Mouse (Mus musculus): ENCODE data around the gene Spint3. TPM values are rescaled to one million over a fixed set of nuclear protein-coding genes. Genes with fewer than 3 reads are reported as not detected.
"Not testable (repeated sequence)": the region's sequence is repeated elsewhere in the genome, so short reads cannot be mapped to it uniquely, and the experiment has no call there.

The Spint3 gene
- polyA plus RNA-seq, 1 experiment from 2014 or later = not detected

GRCm38 (mm10) chr2:164593494-164593893 is 20.2 kb upstream of the Spint3 start, which contains the start of gene Eppin:
Gene Eppin, minus strand, starts transcription at chr2:164593594.
- 64% methylated on average over 4 of the region's 4 CpGs for WGBS (ENCODE audit: insufficient replicate concordance)
- Histone ChIP-seq H3K9ac (ENCODE audit: low read depth, low read length) (no peak within 1 kb of the TSS), H3K36me3 (ENCODE audit: control insufficient read depth, insufficient read depth, low read length) (no peaks in the 10 kb centered on the region), H3K27me3 (ENCODE audit: control insufficient read depth, insufficient read depth, low read length) (no peaks in the 10 kb centered on the region), H3K4me2 (no peak within 1 kb of the TSS), H3K27ac (ENCODE audit: low read depth, low read length) (no peak within 1 kb of the TSS), H3K4me3 (ENCODE audit: low read depth, low read length) (no peak within 1 kb of the TSS), H3K4me1 (ENCODE audit: control insufficient read depth, insufficient read depth, low read length) (no peaks in the 10 kb centered on the region), H3K9me3 (replicated peaks; ENCODE audit: control insufficient read depth, low read length) (no peaks in the 10 kb centered on the region)
- no peak for ATAC-seq (replicated peaks; ENCODE audit: insufficient number of reproducible peaks, low FRiP score, low TSS enrichment)

DNA sequence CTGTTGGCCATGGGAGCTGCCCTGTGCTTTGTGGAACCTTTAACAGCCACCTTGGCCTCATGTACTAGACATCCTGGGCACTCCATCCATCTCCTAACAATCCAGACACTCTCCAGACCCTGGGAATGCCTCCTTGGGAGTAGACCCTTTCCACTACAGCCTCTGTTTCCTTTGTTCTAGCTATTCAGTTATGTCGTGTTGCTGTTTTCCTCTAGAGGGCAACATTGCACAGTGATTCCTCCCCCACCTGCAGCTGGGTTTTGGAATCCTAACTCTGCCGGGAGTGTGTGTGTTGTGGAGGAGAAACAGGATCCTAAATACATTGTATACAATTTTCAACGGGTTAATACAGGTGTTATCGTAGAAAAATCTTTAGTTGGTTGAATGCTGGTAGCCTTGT is 18.8 kb upstream of the Spint3 start:
- no peak overlapping the region for H3K4me2 ChIP-seq
- H3K4me3 ChIP-seq (ENCODE audit: low read depth, low read length) = no peak overlapping the region
- H3K27me3 ChIP-seq (ENCODE audit: control insufficient read depth, insufficient read depth, low read length) = no peaks in the 10 kb centered on the region
- no peaks in the 10 kb centered on the region for H3K4me1 ChIP-seq (ENCODE audit: control insufficient read depth, insufficient read depth, low read length)
- H3K9ac ChIP-seq (ENCODE audit: low read depth, low read length) = no peak overlapping the region
- ATAC-seq (replicated peaks; ENCODE audit: insufficient number of reproducible peaks, low FRiP score, low TSS enrichment) = no peak
- H3K27ac ChIP-seq (ENCODE audit: low read depth, low read length) = no peak overlapping the region
- H3K9me3 ChIP-seq (replicated peaks; ENCODE audit: control insufficient read depth, low read length) = no peaks in the 10 kb centered on the region
- no peaks in the 10 kb centered on the region for H3K36me3 ChIP-seq (ENCODE audit: control insufficient read depth, insufficient read depth, low read length)
- WGBS (ENCODE audit: insufficient replicate concordance) = 9% methylated on average over 4 of the region's 4 CpGs

DNA sequence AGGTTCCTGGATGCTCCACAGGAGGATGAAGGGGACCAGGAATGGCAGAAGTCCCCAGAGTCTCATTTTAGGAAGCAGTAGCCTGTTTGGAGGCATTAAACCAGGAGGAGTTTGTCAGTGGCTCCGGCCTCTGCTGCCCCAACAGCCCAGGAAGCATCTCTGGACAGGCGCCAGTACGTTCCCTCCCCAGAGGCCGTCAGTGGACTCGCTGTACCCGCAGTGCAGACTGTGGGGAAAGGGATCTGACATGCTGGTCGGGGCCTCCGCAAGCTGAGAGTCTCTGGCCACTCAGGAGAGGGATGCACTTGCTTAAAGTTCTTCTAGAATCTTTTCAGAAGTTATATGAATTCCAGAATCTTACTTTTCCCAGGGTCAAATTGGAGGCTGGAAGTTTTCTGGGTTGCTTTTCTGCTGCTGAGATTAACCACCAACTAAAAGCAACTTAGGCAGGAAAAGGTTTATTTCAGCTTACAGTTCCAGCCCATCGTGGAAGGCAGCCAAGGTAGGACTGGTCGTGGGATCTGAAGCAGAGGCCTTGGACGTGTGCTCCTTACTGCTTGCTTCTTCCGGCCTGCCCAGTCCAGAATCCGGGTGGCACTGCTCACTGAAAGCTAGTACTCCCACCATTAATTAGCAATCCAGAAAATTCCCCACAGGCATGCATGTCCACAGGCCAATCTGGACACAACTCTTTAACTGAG is 11.9 kb upstream of the Spint3 start, which contains the start of gene Wfdc6a:
Wfdc6a (minus strand) TSS at position 423 of the 701 bp plus-strand sequence.
- not testable (repeated sequence) for H3K9ac ChIP-seq (ENCODE audit: low read depth, low read length); H3K4me2 ChIP-seq; H3K27ac ChIP-seq (ENCODE audit: low read depth, low read length); ATAC-seq (replicated peaks; ENCODE audit: insufficient number of reproducible peaks, low FRiP score, low TSS enrichment); H3K4me3 ChIP-seq (ENCODE audit: low read depth, low read length); H3K27me3 ChIP-seq (ENCODE audit: control insufficient read depth, insufficient read depth, low read length); H3K36me3 ChIP-seq (ENCODE audit: control insufficient read depth, insufficient read depth, low read length); H3K4me1 ChIP-seq (ENCODE audit: control insufficient read depth, insufficient read depth, low read length); H3K9me3 ChIP-seq (replicated peaks; ENCODE audit: control insufficient read depth, low read length)
- 64% methylated on average over 13 of the region's 13 CpGs for WGBS (ENCODE audit: insufficient replicate concordance)

DNA sequence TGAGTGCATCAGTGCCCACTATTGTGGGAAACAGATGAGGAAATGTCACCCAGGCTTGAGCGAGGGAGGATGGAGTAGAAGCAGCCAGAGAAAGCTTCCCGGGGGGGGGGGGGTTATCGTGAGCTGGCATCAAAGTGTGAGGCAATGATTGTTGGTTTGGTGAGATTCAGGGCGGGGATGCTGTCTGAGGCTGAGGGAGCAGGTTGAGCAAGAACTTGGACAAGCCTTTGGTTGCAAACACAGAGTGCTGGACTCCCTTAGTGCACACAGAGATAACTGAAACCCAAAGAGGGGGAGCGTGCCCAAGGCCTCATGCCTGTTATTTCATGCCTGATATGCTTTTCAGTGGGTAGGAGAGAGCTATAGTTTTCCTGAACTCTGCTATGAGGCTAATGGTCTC is 5.8 kb downstream of the Spint3 start:
- no peaks in the 10 kb centered on the region for H3K36me3 ChIP-seq (ENCODE audit: control insufficient read depth, insufficient read depth, low read length)
- H3K4me1 ChIP-seq (ENCODE audit: control insufficient read depth, insufficient read depth, low read length) = 0 out of 2 replicates have a peak, but pooled peaks cover 4% of the 10 kb centered on the region
- no peak for ATAC-seq (replicated peaks; ENCODE audit: insufficient number of reproducible peaks, low FRiP score, low TSS enrichment)
- peaks cover 13% of the 10 kb centered on the region for H3K27me3 ChIP-seq (ENCODE audit: control insufficient read depth, insufficient read depth, low read length)
- no peak overlapping the region for H3K9ac ChIP-seq (ENCODE audit: low read depth, low read length)
- no peak overlapping the region for H3K27ac ChIP-seq (ENCODE audit: low read depth, low read length)
- no peak overlapping the region for H3K4me3 ChIP-seq (ENCODE audit: low read depth, low read length)
- 72% methylated on average over 5 of the region's 5 CpGs for WGBS (ENCODE audit: insufficient replicate concordance)
- no peaks in the 10 kb centered on the region for H3K9me3 ChIP-seq (replicated peaks; ENCODE audit: control insufficient read depth, low read length)
- H3K4me2 ChIP-seq = no peak overlapping the region

DNA sequence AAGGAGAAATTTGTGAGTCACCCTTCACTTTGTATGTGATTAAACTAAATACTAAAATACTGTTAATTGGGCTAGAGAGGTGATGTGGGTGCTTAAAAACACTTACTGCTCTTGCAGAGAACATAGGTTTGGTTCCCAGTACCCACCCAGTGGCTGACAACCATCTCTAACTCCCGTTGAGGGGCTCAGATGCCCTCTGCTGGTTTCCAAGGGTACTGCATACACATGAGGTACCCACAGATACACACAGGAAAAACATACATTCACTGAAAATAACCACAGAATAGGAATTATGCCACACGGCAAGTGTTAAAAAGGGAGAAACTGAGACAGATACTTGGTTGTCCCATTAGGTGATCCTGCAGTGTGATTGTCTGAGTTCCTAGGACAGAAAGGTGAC is 6.3 kb downstream of the Spint3 start:
- Histone ChIP-seq H3K4me3 (ENCODE audit: low read depth, low read length) (no peak overlapping the region), H3K36me3 (ENCODE audit: control insufficient read depth, insufficient read depth, low read length) (no peaks in the 10 kb centered on the region), H3K27ac (ENCODE audit: low read depth, low read length) (no peak overlapping the region), H3K4me1 (ENCODE audit: control insufficient read depth, insufficient read depth, low read length) (0 out of 2 replicates have a peak, but pooled peaks cover 4% of the 10 kb centered on the region), H3K9me3 (replicated peaks; ENCODE audit: control insufficient read depth, low read length) (no peaks in the 10 kb centered on the region), H3K4me2 (no peak overlapping the region), H3K27me3 (ENCODE audit: control insufficient read depth, insufficient read depth, low read length) (peaks cover 18% of the 10 kb centered on the region), H3K9ac (ENCODE audit: low read depth, low read length) (no peak overlapping the region)
- ATAC-seq (replicated peaks; ENCODE audit: insufficient number of reproducible peaks, low FRiP score, low TSS enrichment) = no peak
- WGBS (ENCODE audit: insufficient replicate concordance) = 82% methylated on average over 2 of the region's 2 CpGs

DNA sequence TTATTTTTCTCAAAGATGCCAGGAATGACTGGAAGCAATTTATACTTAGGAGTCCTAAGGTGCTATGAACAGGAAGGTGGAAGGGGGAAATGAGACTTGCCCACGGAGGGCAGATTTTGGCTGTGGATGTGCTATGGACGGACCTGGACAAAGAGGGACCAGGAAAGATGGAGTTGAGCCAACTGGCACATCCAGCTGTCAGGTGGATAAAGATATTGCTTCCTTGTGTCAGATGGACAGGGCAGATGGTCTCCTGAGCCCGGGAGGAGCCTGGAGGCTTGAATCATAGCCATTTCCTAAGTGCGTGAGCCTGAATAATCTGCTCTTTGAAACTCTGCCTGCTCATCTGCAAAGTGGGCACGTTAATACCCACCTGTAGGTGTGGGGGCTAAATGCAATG is 8.9 kb downstream of the Spint3 start:
- Histone ChIP-seq H3K4me1 (ENCODE audit: control insufficient read depth, insufficient read depth, low read length) (0 out of 2 replicates have a peak, but pooled peaks cover 4% of the 10 kb centered on the region), H3K27me3 (ENCODE audit: control insufficient read depth, insufficient read depth, low read length) (peaks cover 21% of the 10 kb centered on the region), H3K27ac (ENCODE audit: low read depth, low read length) (no peak overlapping the region), H3K9me3 (replicated peaks; ENCODE audit: control insufficient read depth, low read length) (no peaks in the 10 kb centered on the region), H3K9ac (ENCODE audit: low read depth, low read length) (no peak overlapping the region), H3K36me3 (ENCODE audit: control insufficient read depth, insufficient read depth, low read length) (no peaks in the 10 kb centered on the region), H3K4me3 (ENCODE audit: low read depth, low read length) (no peak overlapping the region), H3K4me2 (no peak overlapping the region)
- no peak for ATAC-seq (replicated peaks; ENCODE audit: insufficient number of reproducible peaks, low FRiP score, low TSS enrichment)
- WGBS (ENCODE audit: insufficient replicate concordance) = 67% methylated on average over 5 of the region's 5 CpGs

GRCm38 (mm10) chr2:164563339-164564038 is 9.8 kb downstream of the Spint3 start:
- no peaks in the 10 kb centered on the region for H3K9me3 ChIP-seq (replicated peaks; ENCODE audit: control insufficient read depth, low read length)
- 0 out of 2 replicates have a peak, but pooled peaks cover 4% of the 10 kb centered on the region for H3K4me1 ChIP-seq (ENCODE audit: control insufficient read depth, insufficient read depth, low read length)
- H3K27ac ChIP-seq (ENCODE audit: low read depth, low read length) = no peak overlapping the region
- peak; percentile 41; the same call in 1 of the 2 replicates for ATAC-seq (replicated peaks; ENCODE audit: insufficient number of reproducible peaks, low FRiP score, low TSS enrichment)
- WGBS (ENCODE audit: insufficient replicate concordance) = under 1% methylated on average over 32 of the region's 32 CpGs
- peaks cover 21% of the 10 kb centered on the region for H3K27me3 ChIP-seq (ENCODE audit: control insufficient read depth, insufficient read depth, low read length)
- peak overlapping the region; percentile 52 for H3K4me3 ChIP-seq (ENCODE audit: low read depth, low read length)
- no peaks in the 10 kb centered on the region for H3K36me3 ChIP-seq (ENCODE audit: control insufficient read depth, insufficient read depth, low read length)
- peak overlapping the region; percentile 97 for H3K4me2 ChIP-seq
- peak overlapping the region; percentile 72 for H3K9ac ChIP-seq (ENCODE audit: low read depth, low read length)

DNA sequence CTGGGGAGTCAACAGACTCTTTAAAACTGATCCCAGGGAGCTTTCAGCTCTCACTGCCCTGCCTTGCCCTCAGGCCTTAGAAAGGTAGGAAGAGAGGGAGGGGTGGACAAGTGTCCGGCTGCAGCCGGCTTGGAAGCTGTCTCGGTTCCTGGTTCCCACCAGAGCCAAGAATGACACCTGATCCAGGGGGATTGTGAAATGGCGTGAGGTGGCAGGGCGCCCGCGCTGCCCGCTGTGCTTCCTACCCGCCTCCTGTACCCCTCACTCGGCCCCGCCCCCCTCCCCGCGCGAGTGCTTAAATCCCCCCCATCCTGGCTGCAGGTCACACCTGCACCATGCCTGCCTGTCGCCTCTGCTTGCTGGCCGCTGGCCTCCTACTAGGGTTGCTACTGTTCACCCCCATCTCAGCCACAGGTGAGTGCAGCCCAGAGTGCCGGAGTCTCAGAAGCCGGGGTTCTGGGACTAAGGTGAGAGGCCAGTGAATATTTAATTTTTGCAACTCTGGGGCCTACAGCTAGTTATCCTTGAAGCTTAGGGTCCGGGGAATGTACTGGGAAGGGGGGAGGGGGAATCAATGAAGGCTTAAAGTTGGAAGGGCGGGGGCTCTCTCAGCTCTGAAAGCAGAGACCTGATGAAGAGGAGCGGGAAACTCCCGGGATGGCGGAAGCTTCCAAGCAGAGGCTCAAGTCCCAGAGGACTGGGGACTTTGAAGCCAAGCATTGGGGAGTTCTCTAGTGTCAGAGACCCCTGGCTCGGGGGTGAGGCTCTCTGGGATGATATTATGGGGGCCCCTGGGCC is 10.7 kb downstream of the Spint3 start, which contains the start of gene Wfdc2:
Wfdc2 (plus strand) TSS at position 23 of the 798 bp plus-strand sequence.
- no peak for ATAC-seq (replicated peaks; ENCODE audit: insufficient number of reproducible peaks, low FRiP score, low TSS enrichment)

More for the DNA sequence above, 10.7 kb downstream of the Spint3 start, which contains the start of gene Wfdc2:
- H3K27me3 ChIP-seq (ENCODE audit: control insufficient read depth, insufficient read depth, low read length) = peaks cover 21% of the 10 kb centered on the region
- 4% methylated on average over 24 of the region's 24 CpGs for WGBS (ENCODE audit: insufficient replicate concordance)
- H3K4me3 ChIP-seq (ENCODE audit: low read depth, low read length) = peak within 1 kb of the TSS; percentile 52
- H3K9me3 ChIP-seq (replicated peaks; ENCODE audit: control insufficient read depth, low read length) = no peaks in the 10 kb centered on the region
- peak within 1 kb of the TSS; percentile 72 for H3K9ac ChIP-seq (ENCODE audit: low read depth, low read length)
- 0 out of 2 replicates have a peak, but pooled peaks cover 4% of the 10 kb centered on the region for H3K4me1 ChIP-seq (ENCODE audit: control insufficient read depth, insufficient read depth, low read length)
- H3K27ac ChIP-seq (ENCODE audit: low read depth, low read length) = no peak within 1 kb of the TSS
- H3K36me3 ChIP-seq (ENCODE audit: control insufficient read depth, insufficient read depth, low read length) = no peaks in the 10 kb centered on the region
- peak within 1 kb of the TSS; percentile 97 for H3K4me2 ChIP-seq

Measured in heart, embryonic 11.5 days (tissue).